In the genomic region with DNA sequence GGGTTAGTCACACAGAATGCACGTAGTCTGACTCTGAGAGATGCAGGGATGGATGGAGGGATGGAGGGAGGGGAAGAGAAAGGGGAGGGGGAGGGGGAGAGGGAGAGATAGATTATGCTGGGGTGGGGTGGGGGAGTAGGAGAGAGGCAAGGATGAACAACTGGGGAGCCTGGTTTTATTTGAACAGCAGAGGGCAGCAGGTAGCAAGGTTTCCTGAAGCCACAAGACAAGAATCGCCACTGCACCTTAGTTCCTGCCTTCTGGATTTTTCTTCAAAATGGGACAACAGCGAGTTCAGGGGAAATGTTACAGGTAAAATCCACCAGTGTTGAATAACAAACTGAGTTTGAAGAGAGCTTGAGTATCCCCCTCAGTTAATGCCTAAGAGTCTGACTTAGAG, we compare ENCODE assay signal across 7 mouse cellular contexts. TPM values are rescaled to one million over a fixed set of nuclear protein-coding genes. Genes with fewer than 3 reads are reported as not detected.
DNase-seq lines count a peak whose midpoint lies in the region; ATAC-seq and TF ChIP-seq lines count a peak whose summit lies in the region.

No protein-coding gene starts in this region.

- TF ChIP-seq POLR2A in liver, adult 2 months (IDR thresholded peaks at IDR 0.05; ENCODE audit: extremely low read depth, insufficient read depth, low read length) = no peak

- H3K79me2 ChIP-seq in liver, adult 2 months (ENCODE audit: control insufficient read depth, insufficient read depth, low read length) = no peaks in the 10 kb centered on the region

- ATAC-seq in liver, embryonic 12.5 days = no peak

- WGBS in liver, adult 2 months = 23% methylated on average over 3 of the region's 3 CpGs
- 24% methylated on average over 3 of the region's 3 CpGs for WGBS in liver, embryonic 12.5 days (ENCODE audit: insufficient replicate concordance)

- H3K4me3 ChIP-seq in liver, adult 2 months (ENCODE audit: insufficient read depth, low read depth, low read length) = no peak overlapping the region
- H3K4me3 ChIP-seq in liver, embryonic 12.5 days = no peak overlapping the region

- H3K9me3 ChIP-seq in liver, embryonic 12.5 days (replicated peaks) = no peaks in the 10 kb centered on the region

- no peaks in the 10 kb centered on the region for H3K4me1 ChIP-seq in liver, adult 2 months (ENCODE audit: control insufficient read depth, insufficient read depth, low read length)
- H3K4me1 ChIP-seq in liver, embryonic 12.5 days = peaks cover 6% of the 10 kb centered on the region; the same call in 1 of the 2 replicates

- peak; percentile 62 for TF ChIP-seq CTCF in liver, adult 2 months (IDR thresholded peaks at IDR 0.05; ENCODE audit: low read depth, low read length)

- H3K9ac ChIP-seq in liver, adult 2 months (ENCODE audit: low read depth, low read length) = no peak overlapping the region
- H3K9ac ChIP-seq in liver, embryonic 12.5 days = no peak overlapping the region

- no peaks in the 10 kb centered on the region for H3K36me3 ChIP-seq in liver, adult 2 months (ENCODE audit: control insufficient read depth, insufficient read depth, low read length)
- no peaks in the 10 kb centered on the region for H3K36me3 ChIP-seq in liver, embryonic 12.5 days
- H3K36me3 ChIP-seq in splenic B cell, adult 2 months (ENCODE audit: control insufficient read depth, insufficient read depth, low read length, poor library complexity, severe bottlenecking) = no peaks in the 10 kb centered on the region

- intact Hi-C loops in gastrocnemius, postnatal 14 days (cut with DNase I; ENCODE audit: low total_unique reads) = no loop called here
- intact Hi-C loops in left cerebral cortex, postnatal 4 days (cut with DNase I) = no loop called here

- no peaks in the 10 kb centered on the region for H3K27me3 ChIP-seq in liver, adult 2 months (ENCODE audit: control insufficient read depth, insufficient read depth, low read length)
- H3K27me3 ChIP-seq in liver, embryonic 12.5 days (replicated peaks) = peaks cover 20% of the 10 kb centered on the region; the same call in 1 of the 2 replicates
- no peaks in the 10 kb centered on the region for H3K27me3 ChIP-seq in splenic B cell, adult 2 months (ENCODE audit: control insufficient read depth, insufficient read depth, low read length, poor library complexity, severe bottlenecking)

- no peak overlapping the region for H3K4me2 ChIP-seq in liver, embryonic 12.5 days

- no peak overlapping the region for H3K27ac ChIP-seq in liver, adult 2 months (replicated peaks; ENCODE audit: insufficient read depth, low read depth, low read length)
- no peak overlapping the region for H3K27ac ChIP-seq in liver, embryonic 12.5 days

- peak; percentile 44 for DNase-seq in liver, adult 2 months (ENCODE audit: extremely low read depth, low read depth, low spot score)
- DNase-seq in MN1 (ENCODE audit: low spot score) = peak; percentile 35
- peak; percentile 72 for DNase-seq in brain, adult 2 months (ENCODE audit: low read depth, low spot score)
- DNase-seq in gastrocnemius, postnatal 14 days = peak; percentile 36
- DNase-seq in left cerebral cortex, postnatal 4 days = peak; percentile 55
- peak; percentile 64 for DNase-seq in splenic B cell, adult 2 months (ENCODE audit: low read depth, low spot score)

RNA-seq across cellular contexts. Expression of gene Umps, which starts 32.5 kb away (rescaled TPM):
- total RNA-seq in liver, adult 2 months (2014; rRNA removed) = 25.4 and 26.5 TPM in 2 replicates
- 12.9 and 14.9 TPM in 2 replicates for polyA plus RNA-seq in liver, adult 2 months (2012; rRNA removed)
- 66.6 and 68.0 TPM in 2 replicates for polyA plus RNA-seq in liver, embryonic 12.5 days (2016; fragmentation: Nextera tagmentation; extraction: Ambion mirVana)
- total RNA-seq in gastrocnemius, postnatal 14 days (2021) = 1 to 10 TPM; 5.3 to 7.0 TPM
- 10 to 100 TPM; 20.4 to 23.2 TPM for total RNA-seq in left cerebral cortex, postnatal 4 days (2021)
